Mouse (Mus musculus) erythroblast, embryonic 14.5 days (primary cell): ENCODE results near the gene Ap1b1.

Experiments used
- GATA1 ChIP-seq: IDR thresholded peaks from 2 replicates; pipeline ENCODE4 v1.6.1; 2012; ENCODE audit warnings: low read length, inconsistent platforms, mixed read lengths
- TAL1 ChIP-seq: IDR thresholded peaks from 3 replicates; pipeline ENCODE4 v1.6.1; 2012; ENCODE audit warnings: low read length, inconsistent platforms, mixed read lengths

- TF ChIP-seq TAL1 (no peak), GATA1 (no peak)
These were observed 105.1 kb downstream of the Ap1b1 start for GRCm38 (mm10) chr11:5091706-5092105.
